10 mouse cellular contexts compared by ENCODE assay signal in genomic region chr1:190995548-190995947, GRCm38 (mm10). TPM values are rescaled to one million over a fixed set of nuclear protein-coding genes. Genes with fewer than 3 reads are reported as not detected.
DNase-seq lines count a peak whose midpoint lies in the region; ATAC-seq and TF ChIP-seq lines count a peak whose summit lies in the region.
"Had no signal": no experiment of that assay in that cellular context is flagged by ENCODE, and none has a peak within 500 bp of the region (broad histone marks: within the 10 kb centered on the region; RNA-seq: fewer than 3 reads in every experiment).

No protein-coding gene starts in this region.

- peak; percentile 49 for DNase-seq in midbrain, embryonic 14.5 days
- peak; percentile 31 for DNase-seq in cerebellum, adult 9-11 months
- peak; percentile 39 for DNase-seq in heart, postnatal 0 days (ENCODE audit: low spot score)
- DNase-seq in layer of hippocampus, postnatal 14 days (ENCODE audit: low spot score in 2 of 2) = peak; percentile 40 to 62
- DNase-seq in testis, postnatal 14 days (ENCODE audit: low spot score) = peak; percentile 49
- DNase-seq in midbrain, embryonic 11.5 days (ENCODE audit: low spot score, missing footprints) = no peak
- no peak for DNase-seq in embryo, embryonic 11 days

- no peak for TF ChIP-seq CTCF in heart, postnatal 0 days (IDR thresholded peaks at IDR 0.05; ENCODE audit: low read depth)

- WGBS in midbrain, embryonic 14.5 days = 57% methylated on average over 7 of the region's 7 CpGs
- 59% methylated on average over 7 of the region's 7 CpGs for WGBS in midbrain, embryonic 15.5 days
- 22% methylated on average over 7 of the region's 7 CpGs for WGBS in heart, postnatal 0 days
- 77% methylated on average over 7 of the region's 7 CpGs for WGBS in midbrain, embryonic 11.5 days

- no peak overlapping the region for H3K4me3 ChIP-seq in midbrain, embryonic 14.5 days (replicated peaks; ENCODE audit: low read depth, low read length)
- H3K4me3 ChIP-seq in midbrain, embryonic 15.5 days = no peak overlapping the region
- H3K4me3 ChIP-seq in heart, postnatal 0 days (ENCODE audit: low read depth, low read length) = no peak overlapping the region
- H3K4me3 ChIP-seq in midbrain, embryonic 11.5 days (ENCODE audit: low read depth, low read length) = no peak overlapping the region
- H3K4me3 ChIP-seq: neural tube, embryonic 13.5 days had no signal

- no peak overlapping the region for H3K9ac ChIP-seq in midbrain, embryonic 14.5 days (replicated peaks; ENCODE audit: low read length)
- no peak overlapping the region for H3K9ac ChIP-seq in midbrain, embryonic 15.5 days
- H3K9ac ChIP-seq in heart, postnatal 0 days (replicated peaks; ENCODE audit: low read depth, low read length) = no peak overlapping the region
- H3K9ac ChIP-seq in midbrain, embryonic 11.5 days (ENCODE audit: low read length) = no peak overlapping the region
- H3K9ac ChIP-seq: neural tube, embryonic 13.5 days had no signal

- no peak for TF ChIP-seq EP300 in heart, postnatal 0 days (IDR thresholded peaks at IDR 0.05; ENCODE audit: low read depth)

- no peaks in the 10 kb centered on the region for H3K27me3 ChIP-seq in midbrain, embryonic 14.5 days (ENCODE audit: control insufficient read depth, insufficient read depth, low read length)
- H3K27me3 ChIP-seq in midbrain, embryonic 15.5 days (replicated peaks) = no peaks in the 10 kb centered on the region
- H3K27me3 ChIP-seq in heart, postnatal 0 days (ENCODE audit: control insufficient read depth, insufficient read depth, low read length) = no peaks in the 10 kb centered on the region
- H3K27me3 ChIP-seq in midbrain, embryonic 11.5 days (ENCODE audit: control insufficient read depth, insufficient read depth, low read length) = no peaks in the 10 kb centered on the region
- H3K27me3 ChIP-seq: neural tube, embryonic 13.5 days had no signal

- no peak overlapping the region for H3K4me2 ChIP-seq in midbrain, embryonic 14.5 days (ENCODE audit: low read length)
- no peak overlapping the region for H3K4me2 ChIP-seq in midbrain, embryonic 15.5 days
- H3K4me2 ChIP-seq in heart, postnatal 0 days (ENCODE audit: low read depth, low read length) = 0 out of 2 replicates have a peak overlapping the region, but pooled peaks have one; percentile 6
- no peak overlapping the region for H3K4me2 ChIP-seq in midbrain, embryonic 11.5 days
- H3K4me2 ChIP-seq: neural tube, embryonic 13.5 days had no signal

- H3K36me3 ChIP-seq in midbrain, embryonic 14.5 days (ENCODE audit: control insufficient read depth, insufficient read depth, low read length) = no peaks in the 10 kb centered on the region
- no peaks in the 10 kb centered on the region for H3K36me3 ChIP-seq in midbrain, embryonic 15.5 days (replicated peaks)
- H3K36me3 ChIP-seq in heart, postnatal 0 days (replicated peaks; ENCODE audit: control insufficient read depth, insufficient read depth, low read length) = no peaks in the 10 kb centered on the region
- H3K36me3 ChIP-seq in midbrain, embryonic 11.5 days (ENCODE audit: control insufficient read depth, insufficient read depth, low read length) = no peaks in the 10 kb centered on the region
- H3K36me3 ChIP-seq: neural tube, embryonic 13.5 days had no signal

- H3K4me1 ChIP-seq in midbrain, embryonic 14.5 days (ENCODE audit: control insufficient read depth, insufficient read depth, low read length) = no peaks in the 10 kb centered on the region
- no peaks in the 10 kb centered on the region for H3K4me1 ChIP-seq in midbrain, embryonic 15.5 days
- peaks cover 7% of the 10 kb centered on the region; the same call in 1 of the 2 replicates for H3K4me1 ChIP-seq in heart, postnatal 0 days (ENCODE audit: control insufficient read depth, insufficient read depth)
- no peaks in the 10 kb centered on the region for H3K4me1 ChIP-seq in midbrain, embryonic 11.5 days (ENCODE audit: control insufficient read depth, insufficient read depth, low read length)

- H3K9me3 ChIP-seq in midbrain, embryonic 14.5 days (ENCODE audit: control insufficient read depth, low read length) = peaks cover 7% of the 10 kb centered on the region; the same call in 1 of the 2 replicates
- H3K9me3 ChIP-seq in midbrain, embryonic 15.5 days = peaks cover 5% of the 10 kb centered on the region; the same call in 1 of the 2 replicates
- peaks cover 8% of the 10 kb centered on the region for H3K9me3 ChIP-seq in heart, postnatal 0 days (replicated peaks; ENCODE audit: control insufficient read depth, low read length)
- no peaks in the 10 kb centered on the region; the same call in 1 of the 2 replicates for H3K9me3 ChIP-seq in midbrain, embryonic 11.5 days (ENCODE audit: control insufficient read depth, low read length)
- H3K9me3 ChIP-seq: neural tube, embryonic 13.5 days had no signal

- H3K27ac ChIP-seq in midbrain, embryonic 14.5 days (replicated peaks; ENCODE audit: low read depth, low read length) = no peak overlapping the region
- H3K27ac ChIP-seq in midbrain, embryonic 15.5 days = no peak overlapping the region
- H3K27ac ChIP-seq in heart, postnatal 0 days (ENCODE audit: low read depth) = no peak overlapping the region
- H3K27ac ChIP-seq in midbrain, embryonic 11.5 days (ENCODE audit: low read depth, low read length) = no peak overlapping the region
- H3K27ac ChIP-seq: neural tube, embryonic 13.5 days had no signal

- no peak for ATAC-seq in midbrain, embryonic 14.5 days (ENCODE audit: low FRiP score, low TSS enrichment)
- no peak for ATAC-seq in midbrain, embryonic 15.5 days (replicated peaks)
- peak; percentile 36; the same call in 1 of the 2 replicates for ATAC-seq in heart, postnatal 0 days (ENCODE audit: insufficient read depth, low read depth)
- no peak for ATAC-seq in midbrain, embryonic 11.5 days (ENCODE audit: low FRiP score)

RNA-seq across cellular contexts. Expression of gene Vash2, which starts 16.5 kb away (rescaled TPM):
- polyA plus RNA-seq in midbrain, embryonic 14.5 days (2014; fragmentation: Nextera tagmentation; extraction: Ambion mirVana) = 82.8 and 102 TPM in 2 replicates
- polyA plus RNA-seq in midbrain, embryonic 15.5 days (2015; fragmentation: Nextera tagmentation; extraction: Ambion mirVana) = 78.1 and 85.0 TPM in 2 replicates
- total RNA-seq in heart, postnatal 0 days (2014; rRNA removed; ENCODE audit: low replicate concordance) = 21.9 and 39.5 TPM in 2 replicates
- polyA plus RNA-seq in heart, postnatal 0 days (2015; fragmentation: Nextera tagmentation; extraction: Ambion mirVana) = 18.9 and 23.5 TPM in 2 replicates
- total RNA-seq in layer of hippocampus, postnatal 14 days (2021) = 1 to 10 TPM; 6.4 to 7.4 TPM
- polyA plus RNA-seq in midbrain, embryonic 11.5 days (2014; fragmentation: Nextera tagmentation; extraction: Ambion mirVana) = 52.8 and 58.9 TPM in 2 replicates

RNA-seq across cellular contexts. Expression of gene Flvcr1, which starts 30.4 kb away (rescaled TPM):
- polyA plus RNA-seq in midbrain, embryonic 14.5 days (2014; fragmentation: Nextera tagmentation; extraction: Ambion mirVana) = 10.0 and 12.1 TPM in 2 replicates
- polyA plus RNA-seq in midbrain, embryonic 15.5 days (2015; fragmentation: Nextera tagmentation; extraction: Ambion mirVana) = 8.6 and 8.7 TPM in 2 replicates
- total RNA-seq in heart, postnatal 0 days (2014; rRNA removed; ENCODE audit: low replicate concordance) = 5.2 and 11.1 TPM in 2 replicates
- polyA plus RNA-seq in heart, postnatal 0 days (2015; fragmentation: Nextera tagmentation; extraction: Ambion mirVana) = 1.6 and 2.4 TPM in 2 replicates
- 10 to 100 TPM; 18.6 to 21.6 TPM for total RNA-seq in layer of hippocampus, postnatal 14 days (2021)
- 11.3 and 11.9 TPM in 2 replicates for polyA plus RNA-seq in midbrain, embryonic 11.5 days (2014; fragmentation: Nextera tagmentation; extraction: Ambion mirVana)

RNA-seq across cellular contexts. Expression of gene Spata45, which starts 40.9 kb away (rescaled TPM):
- polyA plus RNA-seq in midbrain, embryonic 14.5 days (2014; fragmentation: Nextera tagmentation; extraction: Ambion mirVana) = not detected in 2 replicates
- not detected in 2 replicates for polyA plus RNA-seq in midbrain, embryonic 15.5 days (2015; fragmentation: Nextera tagmentation; extraction: Ambion mirVana)
- not detected in 2 replicates for total RNA-seq in heart, postnatal 0 days (2014; rRNA removed; ENCODE audit: low replicate concordance)
- polyA plus RNA-seq in heart, postnatal 0 days (2015; fragmentation: Nextera tagmentation; extraction: Ambion mirVana) = not detected in 2 replicates
- not detected for total RNA-seq in layer of hippocampus, postnatal 14 days (2021)
- polyA plus RNA-seq in midbrain, embryonic 11.5 days (2014; fragmentation: Nextera tagmentation; extraction: Ambion mirVana) = not detected in 2 replicates
- polyA plus RNA-seq: limb, embryonic 11.5 days; neural tube, embryonic 13.5 days had no signal

Comparison
In these comparisons a context has a peak if more than half of its experiments do, and no peak if none do; other contexts are left out.
1. DNase-seq: peak in midbrain, embryonic 14.5 days (single experiment), cerebellum, adult 9-11 months (single experiment), heart, postnatal 0 days (single experiment), layer of hippocampus, postnatal 14 days (2 of 2) and testis, postnatal 14 days (single experiment); none in midbrain, embryonic 11.5 days (single experiment) and embryo, embryonic 11 days (single experiment).